Mouse (Mus musculus): ENCODE results near the gene Ep400.

The Ep400 gene

GRCm38 (mm10) chr5:110665486-110666121, 104.9 kb downstream of the Ep400 start:
- DNase-seq (ENCODE audit: low spot score): no peak

GRCm38 (mm10) chr5:110664750-110665269, 105.7 kb downstream of the Ep400 start:
- DNase-seq (ENCODE audit: low spot score): no peak

- DNase-seq (ENCODE audit: low spot score): no peak
Observed at GRCm38 (mm10) chr5:110664041-110664440, 106.5 kb downstream of the Ep400 start.

- DNase-seq (ENCODE audit: low spot score): no peak
Observed at GRCm38 (mm10) chr5:110659682-110660081, 110.8 kb downstream of the Ep400 start.

- no peak for DNase-seq (ENCODE audit: low spot score)
Observed at GRCm38 (mm10) chr5:110653686-110654085, 116.8 kb downstream of the Ep400 start.

GRCm38 (mm10) chr5:110652719-110653648, 117.5 kb downstream of the Ep400 start, which contains the start of the genes Noc4l and Ddx51:
Noc4l (minus strand) TSS chr5:110653417.
Ddx51 (plus strand) TSS chr5:110653451.
- peak; percentile 98 for DNase-seq (ENCODE audit: low spot score)

GRCm38 (mm10) chr5:110646377-110646776, 124.1 kb downstream of the Ep400 start:
- DNase-seq (ENCODE audit: low spot score): no peak

- DNase-seq (ENCODE audit: low spot score): peak; percentile 71
Observed at GRCm38 (mm10) chr5:110639459-110639858, 131.1 kb downstream of the Ep400 start.

GRCm38 (mm10) chr5:110638306-110639074, 132.0 kb downstream of the Ep400 start:
- no peak for DNase-seq (ENCODE audit: low spot score)

GRCm38 (mm10) chr5:110635951-110636707, 134.4 kb downstream of the Ep400 start:
- no peak for DNase-seq (ENCODE audit: low spot score)

- DNase-seq (ENCODE audit: low spot score): no peak
Observed at GRCm38 (mm10) chr5:110629525-110630120, 140.9 kb downstream of the Ep400 start.

- DNase-seq (ENCODE audit: low spot score): no peak
Observed at GRCm38 (mm10) chr5:110628156-110628555, 142.4 kb downstream of the Ep400 start.

- peak; percentile 46 for DNase-seq (ENCODE audit: low spot score)
Observed at GRCm38 (mm10) chr5:110627351-110627750, 143.2 kb downstream of the Ep400 start.

GRCm38 (mm10) chr5:110624319-110624718, 146.2 kb downstream of the Ep400 start:
- DNase-seq (ENCODE audit: low spot score): no peak

- no peak for DNase-seq (ENCODE audit: low spot score)
Observed at GRCm38 (mm10) chr5:110619226-110619625, 151.3 kb downstream of the Ep400 start.
